Mouse (Mus musculus): ENCODE measurements at regions not wholly inside any gene's neighbourhood (a gene's known extent, or its start where the extent isn't known, plus 50 kb on each side); places are given as distances from the start of the nearest gene placed in this dataset.

DNA sequence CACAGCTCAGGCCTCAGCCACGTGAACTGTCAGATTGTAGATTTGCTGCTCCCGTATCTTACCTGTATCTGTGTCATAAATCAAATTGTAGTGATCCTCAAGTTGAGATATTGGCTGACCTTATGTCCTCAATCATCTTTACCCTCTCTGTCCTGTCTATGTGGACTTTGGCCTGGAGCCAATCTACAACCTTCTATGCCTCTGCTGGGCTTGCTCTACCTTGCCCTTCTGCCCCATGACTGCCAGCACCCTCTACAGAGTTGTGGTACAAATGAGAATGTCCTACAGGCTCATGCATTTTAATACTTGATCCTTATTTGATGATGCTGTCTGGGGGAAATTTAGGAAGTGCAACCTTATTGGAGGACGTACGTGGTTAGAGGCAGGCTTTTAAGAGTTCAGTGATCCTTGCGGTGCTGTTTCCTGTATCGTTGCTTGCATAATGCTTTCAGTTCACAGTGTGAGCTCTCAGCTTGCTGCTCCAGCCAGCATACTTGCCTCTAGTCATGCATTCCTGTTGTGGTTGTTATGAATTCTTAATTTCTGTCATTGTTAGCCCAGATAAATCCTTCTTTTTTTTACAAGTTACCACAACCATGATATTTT lies 545.2 kb upstream of the Igfbp3 start:
- no peaks in the 10 kb centered on the region for H3K9me3 ChIP-seq (ENCODE audit: low read length)
- no peak overlapping the region for H3K4me3 ChIP-seq (ENCODE audit: low read depth, low read length)
- H3K4me1 ChIP-seq (ENCODE audit: insufficient read depth), result peaks cover 8% of the 10 kb centered on the region
- H3K27me3 ChIP-seq (ENCODE audit: insufficient read depth, low read length), result no peaks in the 10 kb centered on the region
- peak overlapping the region; percentile 69 for H3K27ac ChIP-seq (ENCODE audit: low read depth)
- peak; percentile 35 for TF ChIP-seq EP300 (IDR thresholded peaks at IDR 0.05; ENCODE audit: low read depth)
- TF ChIP-seq CTCF (IDR thresholded peaks at IDR 0.05; ENCODE audit: low read depth), result peak; percentile 10; the same call in 1 of the 2 replicates
- DNase-seq (peak; percentile 56), ATAC-seq (peak; percentile 97)
- H3K4me2 ChIP-seq (ENCODE audit: low read depth, low read length), result peak overlapping the region; percentile 44; the same call in 1 of the 2 replicates
- 33% methylated on average over 6 of the region's 6 CpGs for WGBS (ENCODE audit: insufficient replicate concordance)
- no peak overlapping the region for H3K9ac ChIP-seq (replicated peaks)
- H3K36me3 ChIP-seq (replicated peaks; ENCODE audit: insufficient read depth, low read length), result no peaks in the 10 kb centered on the region
